Mouse (Mus musculus) adrenal gland, adult (tissue): ENCODE data around the gene Adnp.

ENCODE experiments used
- DNase-seq, 2 experiments: peaks; one replicate each; pipeline ENCODE4 v3.0.0; 2022 to 2023; ENCODE audit warnings: low spot score in 1 of 2; ENCODE audit not compliant: inconsistent age in 2 of 2

Adnp gene

GRCm38 (mm10) chr2:168206725-168207644, at the start of gene Adnp:
TSS of gene Adnp (minus strand) at chr2:168207112.
- DNase-seq: peak; percentile 97 to 99

GRCm38 (mm10) chr2:168256506-168256905, 49.6 kb upstream of the Adnp start:
- no peak for DNase-seq

- DNase-seq: no peak
Observed at GRCm38 (mm10) chr2:168253822-168254221, 46.9 kb upstream of the Adnp start.

GRCm38 (mm10) chr2:168252639-168253292, 45.9 kb upstream of the Adnp start:
- peak in 1 of 2 experiments; percentile 51 for DNase-seq

GRCm38 (mm10) chr2:168250270-168250669, 43.4 kb upstream of the Adnp start:
- DNase-seq: peak; percentile 71 to 95

- DNase-seq: no peak
Observed at GRCm38 (mm10) chr2:168248856-168249245, 41.9 kb upstream of the Adnp start.

GRCm38 (mm10) chr2:168248167-168248855, 41.4 kb upstream of the Adnp start:
- no peak for DNase-seq

GRCm38 (mm10) chr2:168245571-168245970, 38.7 kb upstream of the Adnp start:
- DNase-seq: no peak

GRCm38 (mm10) chr2:168243278-168243677, 36.4 kb upstream of the Adnp start:
- no peak for DNase-seq

GRCm38 (mm10) chr2:168242841-168243240, 35.9 kb upstream of the Adnp start:
- no peak for DNase-seq

- DNase-seq: no peak
Observed at GRCm38 (mm10) chr2:168238335-168238734, 31.4 kb upstream of the Adnp start.

- DNase-seq: no peak
Observed at GRCm38 (mm10) chr2:168233286-168233685, 26.4 kb upstream of the Adnp start.

GRCm38 (mm10) chr2:168231471-168231829, 24.5 kb upstream of the Adnp start:
- DNase-seq: peak; percentile 46 to 54

- DNase-seq: no peak
Observed at GRCm38 (mm10) chr2:168230773-168231470, 24.0 kb upstream of the Adnp start.

GRCm38 (mm10) chr2:168230026-168230728, 23.3 kb upstream of the Adnp start, which contains the start of the genes Gm20716, Dpm1 and Mocs3:
TSS of gene Gm20716 (minus strand) at chr2:168230364.
TSS of gene Dpm1 (minus strand) at chr2:168230591.
TSS of gene Mocs3 (plus strand) at chr2:168230622.
- peak; percentile 91 to 98 for DNase-seq

GRCm38 (mm10) chr2:168229116-168230025, 22.5 kb upstream of the Adnp start:
- DNase-seq: peak; percentile 72 to 89

GRCm38 (mm10) chr2:168223326-168223725, 16.4 kb upstream of the Adnp start:
- DNase-seq: no peak

GRCm38 (mm10) chr2:168213788-168214397, 7.0 kb upstream of the Adnp start:
- no peak for DNase-seq

- DNase-seq: no peak
Observed at GRCm38 (mm10) chr2:168207883-168208282, 971 bp upstream of the Adnp start.
